Mouse (Mus musculus) spleen, embryonic (tissue): ENCODE measurements at regions not wholly inside any gene's neighbourhood (a gene's known extent, or its start where the extent isn't known, plus 50 kb on each side); places are given as distances from the start of the nearest gene placed in this dataset.

Experiments
- CTCF ChIA-PET: fragments of 350-600 bp; sonication (Branson Sonifier 250); formaldehyde crosslinking; loops from one replicate; lab custom pipeline; 2022; lab: Charles Lee

DNA sequence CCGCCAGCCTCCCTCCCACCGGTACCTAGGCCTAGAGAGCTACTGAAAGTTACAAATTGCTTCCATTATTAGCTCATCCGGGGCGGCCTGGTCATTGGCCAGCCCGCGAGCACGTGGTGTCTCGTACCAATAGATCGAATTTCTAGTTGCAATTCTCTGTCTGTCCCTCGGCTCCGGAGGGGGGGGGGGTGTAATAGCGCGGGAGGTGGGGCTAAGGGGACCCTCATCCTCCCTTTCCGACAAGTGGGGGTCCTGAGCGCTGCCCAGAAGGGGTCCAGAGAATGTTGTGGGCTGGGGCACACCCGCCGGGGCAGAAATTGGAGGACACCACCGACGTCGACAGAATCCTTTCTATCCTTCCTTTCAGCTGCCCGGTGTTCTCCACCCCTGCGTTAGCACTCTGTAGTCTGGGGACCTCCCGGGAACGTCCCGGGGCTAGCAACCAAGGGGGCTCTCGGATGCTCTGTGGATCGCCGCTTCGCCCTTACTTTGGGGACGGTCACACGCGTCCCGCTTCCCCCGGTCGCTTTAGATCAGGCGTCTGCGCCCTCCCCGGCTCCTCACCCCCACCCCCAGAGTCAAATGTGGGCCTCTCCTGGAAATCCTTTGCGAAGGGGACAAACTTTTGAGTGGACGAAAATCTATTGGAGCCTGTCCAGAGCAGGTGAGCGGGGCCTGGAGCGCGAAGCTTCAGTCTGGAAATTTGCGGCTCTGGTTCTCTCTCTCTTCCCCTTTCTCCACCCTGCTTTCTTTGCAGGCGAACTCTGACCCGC lies 64.6 kb downstream of the Smug1 start:
- CTCF ChIA-PET, result no interaction called here

DNA sequence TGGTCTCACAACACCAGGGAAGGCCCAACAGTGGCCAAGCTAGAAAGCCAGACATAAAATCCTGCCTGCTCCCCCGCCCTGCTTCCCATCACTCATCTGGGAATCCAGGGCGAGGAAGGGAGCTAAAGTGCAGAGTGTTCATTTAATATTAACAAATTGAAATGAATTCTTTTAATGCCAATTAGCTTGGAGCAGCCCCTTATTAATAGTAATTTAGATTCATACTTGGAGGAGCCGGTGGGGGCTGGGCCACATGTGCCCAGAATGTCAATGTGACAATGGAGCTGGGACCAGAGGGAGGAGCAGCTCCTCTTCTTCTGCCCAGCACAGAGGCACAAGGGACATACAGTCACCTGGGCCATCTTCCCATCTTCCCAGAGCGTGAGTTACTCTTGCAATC lies 66.8 kb downstream of the Smug1 start:
- CTCF ChIA-PET, result interaction anchor here (0.7 kb wide), 2 partner anchors 76 to 82 kb away, joined by 6 to 7 read pairs; no protein-coding TSS in a partner anchor

DNA sequence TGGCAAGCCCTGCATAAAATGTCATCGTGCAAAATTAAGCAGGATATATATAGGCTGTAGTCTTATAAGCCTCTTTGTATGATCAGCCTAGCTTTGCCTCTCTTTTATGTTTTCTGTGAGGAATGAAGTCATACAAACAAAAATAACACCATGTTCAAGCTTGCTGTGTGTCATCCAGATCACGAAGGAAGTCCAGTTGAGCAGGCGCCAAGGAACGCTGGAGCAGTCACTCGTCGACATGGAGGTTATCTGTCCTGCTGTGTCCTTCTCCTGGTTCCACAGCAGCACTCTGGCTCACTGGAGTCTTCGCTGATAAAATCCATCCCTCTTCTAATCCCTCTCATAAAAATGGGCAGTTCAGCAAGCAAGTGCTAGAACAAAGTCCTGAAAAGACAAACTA lies 72.4 kb downstream of the Smug1 start:
- CTCF ChIA-PET, result no interaction called here

DNA sequence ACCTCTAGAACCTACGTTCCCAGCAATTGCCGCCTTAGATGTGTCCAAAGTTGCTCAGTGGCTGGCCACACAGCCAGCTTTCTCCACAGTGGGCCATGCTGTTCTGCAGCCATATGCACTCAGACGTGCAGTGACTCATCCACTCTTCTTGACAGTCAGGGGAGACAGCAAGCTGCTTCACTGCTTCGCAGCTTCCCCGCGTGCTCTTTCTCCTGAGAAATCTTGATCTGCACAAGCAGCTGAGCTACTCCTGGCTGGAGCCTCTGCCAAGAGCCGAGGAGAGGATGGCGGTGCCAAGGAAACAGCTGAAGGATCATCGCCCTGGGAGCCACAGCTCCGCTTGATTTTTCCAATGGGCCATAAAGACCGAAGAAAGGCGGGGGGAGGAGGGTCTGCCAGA lies 73.2 kb downstream of the Smug1 start:
- CTCF ChIA-PET, result no interaction called here

DNA sequence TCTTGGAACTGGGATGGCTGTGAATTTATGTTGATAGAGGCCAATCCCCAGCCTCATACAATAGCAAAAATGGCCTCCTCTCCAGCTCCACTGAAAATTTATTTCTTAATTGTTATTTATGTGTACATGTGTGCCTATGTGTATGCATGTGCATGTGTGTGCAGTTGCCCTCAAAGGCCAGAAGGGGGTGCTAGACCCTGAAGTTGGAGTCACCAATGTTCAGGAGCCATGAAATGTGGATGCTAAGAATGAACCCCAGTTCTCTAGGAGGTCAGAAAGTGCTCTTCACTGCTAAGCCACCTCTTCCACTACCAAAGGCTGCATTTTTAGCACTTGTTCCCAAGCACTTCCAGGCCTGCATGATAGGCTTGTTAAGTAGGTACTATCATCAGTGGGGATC lies 73.8 kb downstream of the Hoxc4 start:
- CTCF ChIA-PET, result no interaction called here

DNA sequence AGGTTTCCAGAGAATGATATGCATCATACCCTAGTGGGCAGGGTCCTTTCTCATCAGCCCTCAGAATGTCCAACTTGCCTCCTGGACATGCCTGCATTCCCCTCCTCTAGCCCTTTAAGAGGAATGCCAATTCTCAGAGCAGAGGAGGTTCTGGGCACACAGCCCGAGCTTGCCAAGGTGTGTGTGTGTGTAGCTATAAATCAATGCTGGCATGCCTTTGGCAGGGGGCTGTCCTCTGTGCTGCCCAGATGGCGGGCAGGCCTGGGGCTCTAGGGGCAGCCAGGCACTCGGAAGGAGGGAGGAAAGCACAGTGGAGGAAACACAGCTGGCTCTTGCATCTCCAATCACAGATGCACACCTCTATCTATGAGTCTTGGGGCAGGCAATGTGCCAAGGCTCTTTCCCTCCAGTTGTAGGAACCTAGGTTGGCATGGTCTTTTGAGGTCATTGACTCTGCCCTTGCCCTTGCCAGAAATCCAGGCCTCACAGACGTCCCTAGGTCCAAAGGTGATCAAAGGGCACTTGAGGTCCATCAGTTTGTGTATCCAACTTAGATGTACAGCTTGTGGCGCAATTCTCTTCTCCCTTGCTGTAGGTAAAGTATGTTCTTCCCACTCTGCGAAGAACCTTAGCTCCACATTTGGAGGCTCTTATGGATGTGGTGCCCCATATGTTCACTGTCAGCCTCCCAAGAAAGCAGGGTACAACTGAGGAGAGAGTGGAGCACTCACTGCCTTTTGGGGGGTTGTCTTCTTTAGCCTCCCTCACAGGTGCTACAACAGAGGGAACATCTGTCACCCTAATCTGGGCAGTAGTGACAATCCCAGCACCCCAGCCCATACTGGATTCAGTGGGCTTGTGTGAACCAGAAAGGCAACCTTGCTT lies 71.8 kb downstream of the Hoxc4 start:
- CTCF ChIA-PET, result no interaction called here

DNA sequence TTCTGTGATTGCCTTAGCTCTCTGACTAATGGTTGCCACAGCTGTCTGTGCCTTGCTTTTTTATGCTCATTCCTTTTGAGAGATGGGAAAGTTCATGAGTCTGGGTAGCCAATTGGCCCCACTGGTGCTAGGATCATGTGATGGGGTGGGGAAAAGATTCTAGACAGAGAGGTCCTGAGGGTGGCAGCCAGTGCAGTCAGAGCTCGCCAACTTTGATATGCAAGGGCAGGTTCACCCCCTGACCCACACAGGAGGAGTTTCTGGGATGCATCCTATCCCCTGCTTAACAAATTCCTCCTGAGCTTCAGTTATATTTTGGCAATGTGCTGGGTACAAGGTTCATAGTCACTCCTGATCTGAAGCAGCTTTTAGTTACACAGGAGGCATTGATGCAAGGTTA lies 71.1 kb downstream of the Hoxc4 start:
- CTCF ChIA-PET, result no interaction called here

DNA sequence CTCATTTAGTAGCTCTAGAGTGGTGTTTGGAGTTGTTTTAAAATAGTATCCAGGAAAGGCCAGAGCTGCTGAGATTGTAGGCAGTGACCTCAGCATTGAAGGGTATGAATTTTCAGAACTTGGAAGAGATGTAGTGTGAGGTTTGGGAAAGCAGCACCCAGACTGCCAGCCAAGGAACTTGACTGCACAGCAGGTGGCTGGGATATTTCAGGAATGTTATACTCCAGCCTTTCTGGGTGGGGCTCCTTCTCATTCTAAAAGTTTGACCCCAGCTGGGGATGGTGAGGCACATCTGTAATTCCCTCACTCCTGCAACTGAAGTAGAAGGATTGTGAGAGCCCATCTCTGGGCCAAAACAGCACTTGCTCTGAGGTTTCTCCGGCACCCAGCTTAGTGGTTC lies 70.7 kb downstream of the Hoxc4 start:
- CTCF ChIA-PET, result no interaction called here

DNA sequence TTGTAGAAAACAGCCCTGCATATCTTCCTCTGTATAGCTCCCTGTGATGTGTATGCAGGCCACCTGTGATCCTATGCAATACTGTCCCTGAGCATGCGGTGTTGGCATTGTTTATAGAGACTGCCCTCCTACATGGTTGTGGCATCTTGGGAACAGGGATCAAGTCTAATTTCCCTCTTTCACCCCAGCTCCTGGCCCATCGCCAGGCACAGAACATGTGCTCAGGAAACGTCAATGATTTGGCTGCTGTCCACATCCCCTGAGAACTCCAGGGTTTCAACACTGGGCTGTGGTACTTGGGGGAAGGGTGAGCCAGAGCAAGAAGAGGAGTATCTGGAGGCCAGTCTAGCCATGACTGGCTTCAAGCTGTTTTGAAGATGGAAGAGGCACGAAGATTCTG lies 68.5 kb downstream of the Hoxc4 start:
- CTCF ChIA-PET, result no interaction called here

DNA sequence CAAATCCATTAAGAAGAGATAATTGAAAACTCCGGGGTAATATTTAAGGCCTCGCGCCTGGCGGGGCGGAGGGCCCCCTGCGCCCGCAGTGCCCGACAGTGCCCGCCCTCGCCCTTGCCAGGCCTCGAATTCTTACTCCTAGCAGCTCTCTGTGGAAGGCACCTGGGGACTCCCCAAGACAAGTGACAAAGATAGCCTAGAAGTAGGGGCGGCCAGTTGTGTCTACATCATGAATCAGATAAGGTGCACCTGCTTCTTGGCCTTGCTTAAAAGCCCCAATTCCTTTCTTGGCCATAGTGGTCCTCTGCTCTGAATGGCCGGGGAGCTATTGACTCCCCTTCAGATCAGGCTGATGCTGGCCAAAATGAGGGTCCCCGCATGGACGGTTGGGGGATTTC lies 67.9 kb downstream of the Hoxc4 start:
- CTCF ChIA-PET, result no interaction called here
